Mouse (Mus musculus) MEL (cell line): ENCODE measurements around the gene Prss38. TPM values are rescaled to one million over a fixed set of nuclear protein-coding genes. Genes with fewer than 3 reads are reported as not detected.

Experiments used
- DNase-seq: peaks from one replicate; pipeline ENCODE4 v3.0.0; 2011; ENCODE audit warnings: low read depth, low spot score
- H3K27ac ChIP-seq: 2 replicates; pipeline ENCODE4 v1.5.1; 2012; ENCODE audit warnings: low read depth, mild to moderate bottlenecking, control low read depth, low read length, moderate library complexity; ENCODE audit not compliant: control insufficient read depth
- H3K27me3 ChIP-seq, 2 experiments: fragments of 150-350 bp in 1 of 2; sonication (generic) in 1 of 2; 2 replicates each; pipeline ENCODE4 v1.6.1; 2012; ENCODE audit warnings: low read length in 2 of 2, mild to moderate bottlenecking in 2 of 2, improper control_type of control experiment in 1 of 2, moderate library complexity in 1 of 2; ENCODE audit not compliant: insufficient read depth in 2 of 2, control insufficient read depth in 1 of 2
- H3K36me3 ChIP-seq, 2 experiments: 2 replicates each; pipeline ENCODE4 v1.6.1; 2012 to 2014; ENCODE audit warnings: low read length in 2 of 2, improper control_type of control experiment in 1 of 2, inconsistent platforms in 1 of 2, mild to moderate bottlenecking in 1 of 2; ENCODE audit not compliant: insufficient read depth in 2 of 2, control insufficient read depth in 1 of 2
- H3K4me1 ChIP-seq, 2 experiments: fragments of 150-350 bp in 1 of 2; sonication (generic) in 1 of 2; 2 replicates each; pipeline ENCODE4 v1.6.1; 2012; ENCODE audit warnings: low read length in 2 of 2, improper control_type of control experiment in 1 of 2, mild to moderate bottlenecking in 1 of 2; ENCODE audit not compliant: insufficient read depth in 2 of 2, control insufficient read depth in 1 of 2
- H3K4me3 ChIP-seq, 2 experiments: fragments of 150-350 bp in 1 of 2; sonication (generic) in 1 of 2; 2 replicates each; pipeline ENCODE4 v1.5.1; 2012; ENCODE audit warnings: low read depth in 2 of 2, low read length in 2 of 2, mild to moderate bottlenecking in 2 of 2, moderate library complexity in 2 of 2, control low read depth in 1 of 2, improper control_type of control experiment in 1 of 2; ENCODE audit not compliant: control insufficient read depth in 1 of 2, insufficient read depth in 1 of 2
- H3K79me2 ChIP-seq: 2 replicates; pipeline ENCODE4 v1.6.1; 2012; ENCODE audit warnings: mild to moderate bottlenecking, low read length, moderate library complexity; ENCODE audit not compliant: control insufficient read depth, poor library complexity, insufficient read depth
- H3K9ac ChIP-seq: 2 replicates; pipeline ENCODE4 v1.6.1; 2012; ENCODE audit warnings: low read depth, mild to moderate bottlenecking, control low read depth, low read length, moderate library complexity; ENCODE audit not compliant: control insufficient read depth, poor library complexity, severe bottlenecking
- H3K9me3 ChIP-seq: fragments of 150-350 bp; sonication (generic); replicated peaks from 2 replicates; pipeline ENCODE4 v1.6.1; 2012; ENCODE audit warnings: mild to moderate bottlenecking, low read length, improper control_type of control experiment, moderate library complexity; ENCODE audit not compliant: insufficient read depth
- E2F4 ChIP-seq: IDR thresholded peaks from 2 replicates; pipeline ENCODE4 v1.6.1; 2011; ENCODE audit warnings: low read depth, low read length, improper control_type of control experiment, borderline replicate concordance
- ELF1 ChIP-seq: IDR thresholded peaks from 2 replicates; pipeline ENCODE4 v1.6.1; 2014; ENCODE audit warnings: low read depth, mild to moderate bottlenecking, inconsistent platforms, low read length, improper control_type of control experiment, moderate library complexity
- ETS1 ChIP-seq: IDR thresholded peaks from 2 replicates; pipeline ENCODE4 v1.6.1; 2012; ENCODE audit warnings: low read depth, mild to moderate bottlenecking, inconsistent platforms, low read length, improper control_type of control experiment, moderate library complexity
- KAT2A ChIP-seq: conservative IDR thresholded peaks from 2 replicates; pipeline ENCODE4 v1.6.1; 2012; ENCODE audit warnings: low read depth, low read length, improper control_type of control experiment, inconsistent platforms
- MAZ ChIP-seq: IDR thresholded peaks from 2 replicates; pipeline ENCODE4 v1.6.1; 2012; ENCODE audit warnings: low read depth, mild to moderate bottlenecking, inconsistent platforms, low read length, improper control_type of control experiment
- MYC ChIP-seq: IDR thresholded peaks from 2 replicates; pipeline ENCODE4 v1.6.1; 2011; ENCODE audit warnings: low read depth, mild to moderate bottlenecking, low read length, improper control_type of control experiment, moderate library complexity
- NELFE ChIP-seq: IDR thresholded peaks from 2 replicates; pipeline ENCODE4 v1.6.1; 2011; ENCODE audit warnings: low read depth, low read length, improper control_type of control experiment
- NRF1 ChIP-seq: IDR thresholded peaks from 2 replicates; pipeline ENCODE4 v1.6.1; 2014; ENCODE audit warnings: low read depth, mild to moderate bottlenecking, inconsistent platforms, low read length, improper control_type of control experiment, moderate library complexity; ENCODE audit not compliant: poor library complexity, insufficient read depth, severe bottlenecking
- POLR2A ChIP-seq, 2 experiments: IDR thresholded peaks; 2 replicates each; pipeline ENCODE4 v1.6.1; 2011 to 2012; ENCODE audit warnings: low read length in 2 of 2, mild to moderate bottlenecking in 2 of 2, control low read depth in 1 of 2, improper control_type of control experiment in 1 of 2, low read depth in 1 of 2, moderate library complexity in 1 of 2; ENCODE audit not compliant: control insufficient read depth in 1 of 2, insufficient read depth in 1 of 2, poor library complexity in 1 of 2
- POLR2AphosphoS2 ChIP-seq: IDR thresholded peaks from 2 replicates; pipeline ENCODE4 v1.6.1; 2011; ENCODE audit warnings: low read length, improper control_type of control experiment
- RAD21 ChIP-seq: IDR thresholded peaks from 2 replicates; pipeline ENCODE4 v1.6.1; 2011; ENCODE audit warnings: mild to moderate bottlenecking, low read depth, low read length, improper control_type of control experiment
- RCOR1 ChIP-seq: IDR thresholded peaks from 2 replicates; pipeline ENCODE4 v1.6.1; 2012; ENCODE audit warnings: low read depth, mild to moderate bottlenecking, inconsistent platforms, low read length, improper control_type of control experiment
- SMC3 ChIP-seq: IDR thresholded peaks from 2 replicates; pipeline ENCODE4 v1.6.1; 2011; ENCODE audit warnings: low read depth, low read length, improper control_type of control experiment
- TBP ChIP-seq: IDR thresholded peaks from 2 replicates; pipeline ENCODE4 v1.8.0; 2011; ENCODE audit warnings: low read depth, low read length, improper control_type of control experiment
- TCF12 ChIP-seq: IDR thresholded peaks from 2 replicates; pipeline ENCODE4 v1.6.1; 2014; ENCODE audit warnings: low read depth, mild to moderate bottlenecking, inconsistent platforms, low read length, improper control_type of control experiment, moderate library complexity
- UBTF ChIP-seq: IDR thresholded peaks from 2 replicates; pipeline ENCODE4 v1.6.1; 2012; ENCODE audit warnings: low read depth, mild to moderate bottlenecking, inconsistent platforms, low read length, improper control_type of control experiment, moderate library complexity, borderline replicate concordance; ENCODE audit not compliant: insufficient read depth
- USF1 ChIP-seq: IDR thresholded peaks from 2 replicates; pipeline ENCODE4 v1.6.1; 2014; ENCODE audit warnings: low read depth, mild to moderate bottlenecking, inconsistent platforms, low read length, improper control_type of control experiment, moderate library complexity
- ZMIZ1 ChIP-seq: IDR thresholded peaks from 2 replicates; pipeline ENCODE4 v1.6.1; 2012; ENCODE audit warnings: low read depth, mild to moderate bottlenecking, inconsistent platforms, low read length, improper control_type of control experiment, moderate library complexity
- polyA plus RNA-seq, 2 experiments: library from polyadenylated mRNA; stranded (reverse) in 1 of 2; unstranded in 1 of 2; fragments of >175 nt in 1 of 2; fragments of >200 nt in 1 of 2; gene quantifications; 2 replicates each; pipeline versions ENCODE4 v1.2.1 to v1.2.4; 2012; ENCODE audit warnings: low replicate concordance in 2 of 2, low read depth in 1 of 2; ENCODE audit not compliant: insufficient read length in 2 of 2, insufficient read depth in 1 of 2, missing spikeins in 1 of 2
- total RNA-seq: library from RNA; depleted of rRNA; stranded (reverse); fragments of 300-350 nt; gene quantifications from 2 replicates; pipeline ENCODE4 v1.2.3, GENCODE M21; 2012

Gene Prss38
- total and polyA plus RNA-seq, 3 experiments = not detected

DNA sequence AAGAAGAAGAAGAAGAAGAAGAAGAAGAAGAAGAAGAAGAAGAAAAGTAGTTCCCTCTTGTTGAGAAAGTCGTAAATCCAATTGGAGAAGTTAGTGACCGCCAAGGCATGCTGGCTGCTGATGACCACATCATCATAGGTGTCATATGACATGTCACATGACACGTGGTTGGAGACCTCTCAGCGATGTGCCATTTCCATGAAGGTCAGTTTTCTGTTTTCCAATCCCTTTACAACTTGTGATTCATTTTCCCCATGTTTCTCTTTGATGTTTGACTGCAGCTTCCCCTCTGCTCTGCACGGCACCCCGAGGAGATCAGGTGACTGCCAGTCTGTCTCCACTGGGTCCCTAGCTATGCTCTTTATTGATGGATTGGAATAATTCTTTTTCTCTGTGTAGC lies 16.8 kb upstream of the Prss38 start:
- H3K27me3 ChIP-seq = no peaks in the 10 kb centered on the region; a peak in 1 of 4 replicates
- H3K9ac ChIP-seq = no peak overlapping the region
- no peak for TF ChIP-seq UBTF
- no peak for TF ChIP-seq MAZ
- no peak for TF ChIP-seq E2F4
- TF ChIP-seq ELF1 = no peak
- TF ChIP-seq, all 39 proteins: peak for 0
- DNase-seq = no peak
- Histone ChIP-seq H3K9me3 (no peaks in the 10 kb centered on the region), H3K4me3 (no peak overlapping the region), H3K36me3 (no peaks in the 10 kb centered on the region), H3K27ac (no peak overlapping the region), H3K79me2 (no peaks in the 10 kb centered on the region), H3K4me1 (peaks cover 4 to 10% of the 10 kb centered on the region in 2 experiments; a peak in 3 of 4 replicates)

DNA sequence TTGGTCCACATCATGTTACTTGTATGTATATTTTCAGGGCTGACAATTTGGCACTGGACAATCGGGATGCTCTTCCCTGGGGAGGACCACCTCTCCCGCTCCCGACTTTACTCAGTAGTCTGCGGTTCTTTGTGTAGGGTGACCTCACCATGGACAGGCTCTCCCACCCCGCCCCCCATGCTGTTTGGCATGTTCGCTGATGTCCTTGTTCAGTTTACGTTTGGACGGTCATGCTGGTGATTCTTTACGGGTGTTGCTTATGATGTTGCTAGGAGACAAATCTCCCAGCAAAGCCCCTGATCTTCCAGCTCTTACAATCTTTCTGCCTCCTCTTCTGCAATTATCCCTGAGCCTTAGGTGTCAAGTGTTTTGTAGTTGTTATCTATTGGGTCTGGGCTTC lies 15.0 kb upstream of the Prss38 start:
- H3K27me3 ChIP-seq = peaks cover 0 to 5% of the 10 kb centered on the region in 2 experiments; a peak in 2 of 4 replicates
- no peak overlapping the region for H3K27ac ChIP-seq
- TF ChIP-seq SMC3 = no peak
- no peak for TF ChIP-seq NELFE
- no peak for TF ChIP-seq ETS1
- no peak for TF ChIP-seq POLR2AphosphoS2
- no peak for TF ChIP-seq TBP
- no peak for TF ChIP-seq POLR2A (IDR thresholded peaks at IDR 0.05; ENCODE audit: control insufficient read depth in 1 of 2, insufficient read depth in 1 of 2, low read depth in 1 of 2, low read length in 2 of 2, poor library complexity in 1 of 2)
- TF ChIP-seq RCOR1 = no peak
- no peak for TF ChIP-seq RAD21
- TF ChIP-seq TCF12 = no peak
- no peak for TF ChIP-seq NRF1
- no peak for TF ChIP-seq ZMIZ1
- TF ChIP-seq KAT2A = no peak
- no peak for TF ChIP-seq MYC
- no peak for TF ChIP-seq USF1

More for the DNA sequence above, 15.0 kb upstream of the Prss38 start:
- Histone ChIP-seq H3K9me3 (no peaks in the 10 kb centered on the region), H3K79me2 (no peaks in the 10 kb centered on the region), H3K4me1 (no peaks in the 10 kb centered on the region), H3K4me3 (no peak overlapping the region), H3K36me3 (no peaks in the 10 kb centered on the region), H3K9ac (no peak overlapping the region)
- DNase-seq = no peak
